ENCODE assay signal across 8 mouse cellular contexts in the genomic region with DNA sequence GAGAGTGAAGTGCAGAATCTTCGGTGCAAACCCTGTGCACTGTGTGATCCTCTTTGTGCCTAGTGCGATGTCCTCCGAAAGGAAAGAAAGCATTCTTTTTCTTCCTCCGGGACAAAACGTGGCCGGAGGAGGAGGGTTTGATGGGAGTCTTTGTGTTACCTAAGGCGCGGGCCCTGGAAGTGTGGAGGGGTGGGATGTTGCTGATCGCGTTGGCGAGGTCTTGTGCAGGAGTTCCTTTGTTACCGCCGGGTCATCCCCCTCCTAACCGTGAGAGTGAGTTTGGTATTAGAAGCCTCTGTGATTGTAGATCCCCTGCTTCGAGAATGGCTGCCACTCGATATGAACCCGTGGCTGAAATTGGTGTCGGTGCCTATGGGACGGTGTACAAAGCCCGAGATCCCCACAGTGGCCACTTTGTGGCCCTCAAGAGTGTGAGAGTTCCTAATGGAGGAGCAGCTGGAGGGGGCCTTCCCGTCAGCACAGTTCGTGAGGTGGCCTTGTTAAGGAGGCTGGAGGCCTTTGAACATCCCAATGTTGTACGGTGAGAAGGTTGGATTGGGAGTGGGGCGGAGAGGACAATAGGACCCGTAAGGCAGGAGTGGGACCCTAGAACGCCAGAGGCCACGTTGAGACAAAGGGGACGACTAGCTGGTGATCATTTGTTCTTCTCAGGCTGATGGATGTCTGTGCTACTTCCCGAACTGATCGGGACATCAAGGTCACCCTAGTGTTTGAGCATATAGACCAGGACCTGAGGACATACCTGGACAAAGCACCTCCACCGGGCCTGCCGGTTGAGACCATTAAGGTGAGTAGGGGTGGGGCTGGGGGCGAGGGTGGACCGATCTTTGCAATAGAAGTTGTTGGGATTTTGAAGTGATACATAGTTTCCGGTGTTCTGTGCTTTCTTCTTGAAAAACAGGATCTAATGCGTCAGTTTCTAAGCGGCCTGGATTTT. TPM values are rescaled to one million over a fixed set of nuclear protein-coding genes. Genes with fewer than 3 reads are reported as not detected.
DNase-seq lines count a peak whose midpoint lies in the region; ATAC-seq and TF ChIP-seq lines count a peak whose summit lies in the region.

No protein-coding gene starts in this region.

- H3K9me3 ChIP-seq in hindbrain, embryonic 10.5 days = no peaks in the 10 kb centered on the region
- H3K9me3 ChIP-seq in midbrain, embryonic 12.5 days = no peaks in the 10 kb centered on the region

- no peaks in the 10 kb centered on the region for H3K27me3 ChIP-seq in cerebellum, adult 2 months (ENCODE audit: control insufficient read depth, insufficient read depth, low read length)
- peaks cover 26% of the 10 kb centered on the region; the same call in 1 of the 2 replicates for H3K27me3 ChIP-seq in hindbrain, embryonic 10.5 days (ENCODE audit: insufficient read depth, poor library complexity, severe bottlenecking)
- peaks cover 5% of the 10 kb centered on the region; the same call in 1 of the 2 replicates for H3K27me3 ChIP-seq in midbrain, embryonic 12.5 days

- ATAC-seq in midbrain, embryonic 12.5 days (ENCODE audit: low FRiP score, low read depth) = peak; percentile 4

- peak overlapping the region; percentile 70 for H3K4me3 ChIP-seq in cerebellum, adult 2 months (replicated peaks; ENCODE audit: insufficient read depth, low read depth, low read length)
- peak overlapping the region; percentile 85 for H3K4me3 ChIP-seq in hindbrain, embryonic 10.5 days
- peak overlapping the region; percentile 92 for H3K4me3 ChIP-seq in midbrain, embryonic 12.5 days

- H3K4me1 ChIP-seq in cerebellum, adult 2 months (ENCODE audit: control insufficient read depth, insufficient read depth, low read length) = peaks cover 5% of the 10 kb centered on the region; the same call in 1 of the 2 replicates
- peaks cover 66% of the 10 kb centered on the region for H3K4me1 ChIP-seq in hindbrain, embryonic 10.5 days (replicated peaks)
- H3K4me1 ChIP-seq in midbrain, embryonic 12.5 days = peaks cover 51% of the 10 kb centered on the region

- WGBS in cerebellum, adult 2 months = 9% methylated on average over 37 of the region's 37 CpGs
- 17% methylated on average over 37 of the region's 37 CpGs for WGBS in hindbrain, embryonic 10.5 days
- 15% methylated on average over 37 of the region's 37 CpGs for WGBS in midbrain, embryonic 12.5 days

- TF ChIP-seq CTCF in cerebellum, adult 2 months (IDR thresholded peaks at IDR 0.05; ENCODE audit: borderline replicate concordance, insufficient read depth, low read depth, low read length) = no peak

- peak overlapping the region; percentile 98 for H3K9ac ChIP-seq in midbrain, embryonic 12.5 days (replicated peaks)

- H3K4me2 ChIP-seq in midbrain, embryonic 12.5 days (replicated peaks) = peak overlapping the region; percentile 75

- peaks cover 47% of the 10 kb centered on the region for H3K36me3 ChIP-seq in hindbrain, embryonic 10.5 days
- peaks cover 43% of the 10 kb centered on the region for H3K36me3 ChIP-seq in midbrain, embryonic 12.5 days

- peak overlapping the region; percentile 77 for H3K27ac ChIP-seq in cerebellum, adult 2 months (ENCODE audit: insufficient read depth, low read length)
- H3K27ac ChIP-seq in hindbrain, embryonic 10.5 days = peak overlapping the region; percentile 98
- H3K27ac ChIP-seq in midbrain, embryonic 12.5 days (replicated peaks) = peak overlapping the region; percentile 88

- TF ChIP-seq POLR2A in cerebellum, adult 2 months (IDR thresholded peaks at IDR 0.05; ENCODE audit: borderline replicate concordance, insufficient read depth, low read length) = no peak

- no peak for DNase-seq in cerebellum, adult 2 months
- DNase-seq in cerebellum, adult 8-10 months = no peak
- DNase-seq in retina, embryonic 14.5 days (ENCODE audit: low spot score) = peak; percentile 47
- no peak for DNase-seq in retina, postnatal 1 day
- peak; percentile 49 for DNase-seq in hindbrain, embryonic 10.5 days (ENCODE audit: low spot score)
- no peak for DNase-seq in ovary, postnatal 14 days (ENCODE audit: low spot score)
- no peak for DNase-seq in T-cell, adult 2 months (ENCODE audit: low spot score)

RNA-seq across cellular contexts. Expression of a gene that starts 0.9 kb away (rescaled TPM):
- polyA plus RNA-seq in cerebellum, adult 2 months (2012; rRNA removed) = 141 and 143 TPM in 2 replicates
- polyA plus RNA-seq in hindbrain, embryonic 10.5 days (2016; fragmentation: Nextera tagmentation; extraction: Ambion mirVana) = 2,665 and 2,802 TPM in 2 replicates
- polyA plus RNA-seq in midbrain, embryonic 12.5 days (2016; fragmentation: Nextera tagmentation; extraction: Ambion mirVana) = 2,032 and 2,136 TPM in 2 replicates

RNA-seq across cellular contexts. Expression of a gene that starts 4.2 kb away (rescaled TPM):
- 11.8 TPM in 2 replicates for polyA plus RNA-seq in cerebellum, adult 2 months (2012; rRNA removed)
- polyA plus RNA-seq in hindbrain, embryonic 10.5 days (2016; fragmentation: Nextera tagmentation; extraction: Ambion mirVana) = 1.2 and 1.6 TPM in 2 replicates
- polyA plus RNA-seq in midbrain, embryonic 12.5 days (2016; fragmentation: Nextera tagmentation; extraction: Ambion mirVana) = 4.6 and 5.3 TPM in 2 replicates

RNA-seq across cellular contexts. Expression of a gene that starts 5.9 kb away (rescaled TPM):
- polyA plus RNA-seq in cerebellum, adult 2 months (2012; rRNA removed) = 81.6 and 84.6 TPM in 2 replicates
- polyA plus RNA-seq in hindbrain, embryonic 10.5 days (2016; fragmentation: Nextera tagmentation; extraction: Ambion mirVana) = 177 and 187 TPM in 2 replicates
- 165 and 167 TPM in 2 replicates for polyA plus RNA-seq in midbrain, embryonic 12.5 days (2016; fragmentation: Nextera tagmentation; extraction: Ambion mirVana)

RNA-seq across cellular contexts. Expression of a gene that starts 10.9 kb away (rescaled TPM):
- 99.5 and 109 TPM in 2 replicates for polyA plus RNA-seq in cerebellum, adult 2 months (2012; rRNA removed)
- polyA plus RNA-seq in hindbrain, embryonic 10.5 days (2016; fragmentation: Nextera tagmentation; extraction: Ambion mirVana) = 0.12 and 0.33 TPM in 2 replicates
- 1.3 TPM in 2 replicates for polyA plus RNA-seq in midbrain, embryonic 12.5 days (2016; fragmentation: Nextera tagmentation; extraction: Ambion mirVana)

RNA-seq across cellular contexts. Expression of a gene that starts 16.1 kb away (rescaled TPM):
- polyA plus RNA-seq in cerebellum, adult 2 months (2012; rRNA removed) = 0.19 and 0.29 TPM in 2 replicates
- polyA plus RNA-seq in hindbrain, embryonic 10.5 days (2016; fragmentation: Nextera tagmentation; extraction: Ambion mirVana) = 0.06 and 0.34 TPM in 2 replicates
- polyA plus RNA-seq in midbrain, embryonic 12.5 days (2016; fragmentation: Nextera tagmentation; extraction: Ambion mirVana) = 0.09 and 0.16 TPM in 2 replicates

Comparison
In these comparisons a context has a peak if more than half of its experiments do, and no peak if none do; other contexts are left out.
1. DNase-seq: peak in retina, embryonic 14.5 days (single experiment) and hindbrain, embryonic 10.5 days (single experiment); none in cerebellum, adult 2 months (0 of 2), cerebellum, adult 8-10 months (single experiment), retina, postnatal 1 day (single experiment), ovary, postnatal 14 days (single experiment) and T-cell, adult 2 months (single experiment).
2. RNA of a gene that starts 0.9 kb away (polyA plus RNA-seq): 2,665 to 2,802 TPM in hindbrain, embryonic 10.5 days and 2,032 to 2,136 TPM in midbrain, embryonic 12.5 days; 141 to 143 TPM in cerebellum, adult 2 months; every median in the first group is over 10 times any median in the second.
3. Peak in every context shown above with its lines, with median percentiles within 50 percentile points of each other: H3K27ac ChIP-seq and H3K4me3 ChIP-seq.